Mouse (Mus musculus) MEL (cell line): ENCODE results near the gene Dnajc28. TPM values are rescaled to one million over a fixed set of nuclear protein-coding genes. Genes with fewer than 3 reads are reported as not detected.

Experiments
- DNase-seq: peaks from one replicate; pipeline ENCODE4 v3.0.0; 2011; ENCODE audit warnings: low read depth, low spot score
- H3K27ac ChIP-seq: 2 replicates; pipeline ENCODE4 v1.5.1; 2012; ENCODE audit warnings: low read depth, mild to moderate bottlenecking, control low read depth, low read length, moderate library complexity; ENCODE audit not compliant: control insufficient read depth
- H3K27me3 ChIP-seq, 2 experiments: fragments of 150-350 bp in 1 of 2; sonication (generic) in 1 of 2; 2 replicates each; pipeline ENCODE4 v1.6.1; 2012; ENCODE audit warnings: low read length in 2 of 2, mild to moderate bottlenecking in 2 of 2, improper control_type of control experiment in 1 of 2, moderate library complexity in 1 of 2; ENCODE audit not compliant: insufficient read depth in 2 of 2, control insufficient read depth in 1 of 2
- H3K36me3 ChIP-seq, 2 experiments: 2 replicates each; pipeline ENCODE4 v1.6.1; 2012 to 2014; ENCODE audit warnings: low read length in 2 of 2, improper control_type of control experiment in 1 of 2, inconsistent platforms in 1 of 2, mild to moderate bottlenecking in 1 of 2; ENCODE audit not compliant: insufficient read depth in 2 of 2, control insufficient read depth in 1 of 2
- H3K4me1 ChIP-seq, 2 experiments: fragments of 150-350 bp in 1 of 2; sonication (generic) in 1 of 2; 2 replicates each; pipeline ENCODE4 v1.6.1; 2012; ENCODE audit warnings: low read length in 2 of 2, improper control_type of control experiment in 1 of 2, mild to moderate bottlenecking in 1 of 2; ENCODE audit not compliant: insufficient read depth in 2 of 2, control insufficient read depth in 1 of 2
- H3K4me3 ChIP-seq, 2 experiments: fragments of 150-350 bp in 1 of 2; sonication (generic) in 1 of 2; 2 replicates each; pipeline ENCODE4 v1.5.1; 2012; ENCODE audit warnings: low read depth in 2 of 2, low read length in 2 of 2, mild to moderate bottlenecking in 2 of 2, moderate library complexity in 2 of 2, control low read depth in 1 of 2, improper control_type of control experiment in 1 of 2; ENCODE audit not compliant: control insufficient read depth in 1 of 2, insufficient read depth in 1 of 2
- H3K79me2 ChIP-seq: 2 replicates; pipeline ENCODE4 v1.6.1; 2012; ENCODE audit warnings: mild to moderate bottlenecking, low read length, moderate library complexity; ENCODE audit not compliant: control insufficient read depth, poor library complexity, insufficient read depth
- H3K9ac ChIP-seq: 2 replicates; pipeline ENCODE4 v1.6.1; 2012; ENCODE audit warnings: low read depth, mild to moderate bottlenecking, control low read depth, low read length, moderate library complexity; ENCODE audit not compliant: control insufficient read depth, poor library complexity, severe bottlenecking
- H3K9me3 ChIP-seq: fragments of 150-350 bp; sonication (generic); replicated peaks from 2 replicates; pipeline ENCODE4 v1.6.1; 2012; ENCODE audit warnings: mild to moderate bottlenecking, low read length, improper control_type of control experiment, moderate library complexity; ENCODE audit not compliant: insufficient read depth
- CHD2 ChIP-seq: IDR thresholded peaks from 2 replicates; pipeline ENCODE4 v1.6.1; 2011; ENCODE audit warnings: low read length, improper control_type of control experiment
- CTCF ChIP-seq, 3 experiments: IDR thresholded peaks in 2 of 3; conservative IDR thresholded peaks in 1 of 3; 2 replicates each; pipeline ENCODE4 v1.5.1; 2011 to 2012; ENCODE audit warnings: low read length in 3 of 3, low read depth in 2 of 3, mild to moderate bottlenecking in 2 of 3, improper control_type of control experiment in 1 of 3, inconsistent platforms in 1 of 3, mixed read lengths in 1 of 3, moderate library complexity in 1 of 3; ENCODE audit not compliant: control insufficient read depth in 1 of 3, insufficient read depth in 1 of 3, poor library complexity in 1 of 3, severe bottlenecking in 1 of 3
- E2F4 ChIP-seq: IDR thresholded peaks from 2 replicates; pipeline ENCODE4 v1.6.1; 2011; ENCODE audit warnings: low read depth, low read length, improper control_type of control experiment, borderline replicate concordance
- ELF1 ChIP-seq: IDR thresholded peaks from 2 replicates; pipeline ENCODE4 v1.6.1; 2014; ENCODE audit warnings: low read depth, mild to moderate bottlenecking, inconsistent platforms, low read length, improper control_type of control experiment, moderate library complexity
- ETS1 ChIP-seq: IDR thresholded peaks from 2 replicates; pipeline ENCODE4 v1.6.1; 2012; ENCODE audit warnings: low read depth, mild to moderate bottlenecking, inconsistent platforms, low read length, improper control_type of control experiment, moderate library complexity
- HCFC1 ChIP-seq: IDR thresholded peaks from 2 replicates; pipeline ENCODE4 v1.6.1; 2012; ENCODE audit warnings: low read depth, mild to moderate bottlenecking, inconsistent platforms, low read length, improper control_type of control experiment, moderate library complexity
- KAT2A ChIP-seq: conservative IDR thresholded peaks from 2 replicates; pipeline ENCODE4 v1.6.1; 2012; ENCODE audit warnings: low read depth, low read length, improper control_type of control experiment, inconsistent platforms
- MAFK ChIP-seq: IDR thresholded peaks from 2 replicates; pipeline ENCODE4 v1.6.1; 2011; ENCODE audit warnings: low read depth, mild to moderate bottlenecking, low read length, improper control_type of control experiment, borderline replicate concordance
- MAX ChIP-seq: IDR thresholded peaks from 2 replicates; pipeline ENCODE4 v1.6.1; 2011; ENCODE audit warnings: low read length, improper control_type of control experiment
- MAZ ChIP-seq: IDR thresholded peaks from 2 replicates; pipeline ENCODE4 v1.6.1; 2012; ENCODE audit warnings: low read depth, mild to moderate bottlenecking, inconsistent platforms, low read length, improper control_type of control experiment
- MEF2A ChIP-seq: IDR thresholded peaks from 2 replicates; pipeline ENCODE4 v1.6.1; 2014; ENCODE audit warnings: low read depth, mild to moderate bottlenecking, inconsistent platforms, low read length, improper control_type of control experiment; ENCODE audit not compliant: poor library complexity, insufficient replicate concordance, severe bottlenecking; ENCODE audit errors: extremely low read depth
- MXI1 ChIP-seq: IDR thresholded peaks from 2 replicates; pipeline ENCODE4 v1.6.1; 2011; ENCODE audit warnings: mild to moderate bottlenecking, low read depth, low read length, improper control_type of control experiment
- MYB ChIP-seq: IDR thresholded peaks from 2 replicates; pipeline ENCODE4 v1.6.1; 2011; ENCODE audit warnings: mild to moderate bottlenecking, low read depth, low read length, improper control_type of control experiment
- MYC ChIP-seq: IDR thresholded peaks from 2 replicates; pipeline ENCODE4 v1.6.1; 2011; ENCODE audit warnings: low read depth, mild to moderate bottlenecking, low read length, improper control_type of control experiment, moderate library complexity
- NELFE ChIP-seq: IDR thresholded peaks from 2 replicates; pipeline ENCODE4 v1.6.1; 2011; ENCODE audit warnings: low read depth, low read length, improper control_type of control experiment
- NRF1 ChIP-seq: IDR thresholded peaks from 2 replicates; pipeline ENCODE4 v1.6.1; 2014; ENCODE audit warnings: low read depth, mild to moderate bottlenecking, inconsistent platforms, low read length, improper control_type of control experiment, moderate library complexity; ENCODE audit not compliant: poor library complexity, insufficient read depth, severe bottlenecking
- POLR2A ChIP-seq, 2 experiments: IDR thresholded peaks; 2 replicates each; pipeline ENCODE4 v1.6.1; 2011 to 2012; ENCODE audit warnings: low read length in 2 of 2, mild to moderate bottlenecking in 2 of 2, control low read depth in 1 of 2, improper control_type of control experiment in 1 of 2, low read depth in 1 of 2, moderate library complexity in 1 of 2; ENCODE audit not compliant: control insufficient read depth in 1 of 2, insufficient read depth in 1 of 2, poor library complexity in 1 of 2
- POLR2AphosphoS2 ChIP-seq: IDR thresholded peaks from 2 replicates; pipeline ENCODE4 v1.6.1; 2011; ENCODE audit warnings: low read length, improper control_type of control experiment
- POLR2AphosphoS5 ChIP-seq: IDR thresholded peaks from 2 replicates; pipeline ENCODE4 v1.6.1; 2012; ENCODE audit warnings: low read depth, borderline replicate concordance, mild to moderate bottlenecking, inconsistent platforms, low read length, moderate library complexity, mixed read lengths
- RAD21 ChIP-seq: IDR thresholded peaks from 2 replicates; pipeline ENCODE4 v1.6.1; 2011; ENCODE audit warnings: mild to moderate bottlenecking, low read depth, low read length, improper control_type of control experiment
- RCOR1 ChIP-seq: IDR thresholded peaks from 2 replicates; pipeline ENCODE4 v1.6.1; 2012; ENCODE audit warnings: low read depth, mild to moderate bottlenecking, inconsistent platforms, low read length, improper control_type of control experiment
- SIN3A ChIP-seq: IDR thresholded peaks from 2 replicates; pipeline ENCODE4 v1.6.1; 2012; ENCODE audit warnings: low read length, improper control_type of control experiment, inconsistent platforms
- SMC3 ChIP-seq: IDR thresholded peaks from 2 replicates; pipeline ENCODE4 v1.6.1; 2011; ENCODE audit warnings: low read depth, low read length, improper control_type of control experiment
- TAL1 ChIP-seq: IDR thresholded peaks from 2 replicates; pipeline ENCODE4 v1.6.1; 2012; ENCODE audit warnings: mild to moderate bottlenecking, inconsistent platforms, low read length, moderate library complexity, mixed read lengths
- TBP ChIP-seq: IDR thresholded peaks from 2 replicates; pipeline ENCODE4 v1.8.0; 2011; ENCODE audit warnings: low read depth, low read length, improper control_type of control experiment
- UBTF ChIP-seq: IDR thresholded peaks from 2 replicates; pipeline ENCODE4 v1.6.1; 2012; ENCODE audit warnings: low read depth, mild to moderate bottlenecking, inconsistent platforms, low read length, improper control_type of control experiment, moderate library complexity, borderline replicate concordance; ENCODE audit not compliant: insufficient read depth
- USF1 ChIP-seq: IDR thresholded peaks from 2 replicates; pipeline ENCODE4 v1.6.1; 2014; ENCODE audit warnings: low read depth, mild to moderate bottlenecking, inconsistent platforms, low read length, improper control_type of control experiment, moderate library complexity
- USF2 ChIP-seq, 2 experiments: IDR thresholded peaks; 2 replicates each; pipeline ENCODE4 v1.6.1; 2011 to 2012; ENCODE audit warnings: improper control_type of control experiment in 2 of 2, low read length in 2 of 2, borderline replicate concordance in 1 of 2, inconsistent platforms in 1 of 2, low read depth in 1 of 2, mild to moderate bottlenecking in 1 of 2; ENCODE audit not compliant: insufficient read depth in 1 of 2
- ZC3H11A ChIP-seq: IDR thresholded peaks from 2 replicates; pipeline ENCODE4 v1.6.1; 2012; ENCODE audit warnings: low read depth, mild to moderate bottlenecking, inconsistent platforms, low read length, improper control_type of control experiment
- ZMIZ1 ChIP-seq: IDR thresholded peaks from 2 replicates; pipeline ENCODE4 v1.6.1; 2012; ENCODE audit warnings: low read depth, mild to moderate bottlenecking, inconsistent platforms, low read length, improper control_type of control experiment, moderate library complexity
- ZNF384 ChIP-seq: IDR thresholded peaks from 2 replicates; pipeline ENCODE4 v1.6.1; 2012; ENCODE audit warnings: low read depth, mild to moderate bottlenecking, inconsistent platforms, low read length, improper control_type of control experiment
- polyA plus RNA-seq, 2 experiments: library from polyadenylated mRNA; stranded (reverse) in 1 of 2; unstranded in 1 of 2; fragments of >175 nt in 1 of 2; fragments of >200 nt in 1 of 2; gene quantifications; 2 replicates each; pipeline versions ENCODE4 v1.2.1 to v1.2.4; 2012; ENCODE audit warnings: low replicate concordance in 2 of 2, low read depth in 1 of 2; ENCODE audit not compliant: insufficient read length in 2 of 2, insufficient read depth in 1 of 2, missing spikeins in 1 of 2
- total RNA-seq: library from RNA; depleted of rRNA; stranded (reverse); fragments of 300-350 nt; gene quantifications from 2 replicates; pipeline ENCODE4 v1.2.3, GENCODE M21; 2012

Dnajc28 gene
- total and polyA plus RNA-seq, 3 experiments = 1.2 to 1.9 TPM; not detected in 1

DNA sequence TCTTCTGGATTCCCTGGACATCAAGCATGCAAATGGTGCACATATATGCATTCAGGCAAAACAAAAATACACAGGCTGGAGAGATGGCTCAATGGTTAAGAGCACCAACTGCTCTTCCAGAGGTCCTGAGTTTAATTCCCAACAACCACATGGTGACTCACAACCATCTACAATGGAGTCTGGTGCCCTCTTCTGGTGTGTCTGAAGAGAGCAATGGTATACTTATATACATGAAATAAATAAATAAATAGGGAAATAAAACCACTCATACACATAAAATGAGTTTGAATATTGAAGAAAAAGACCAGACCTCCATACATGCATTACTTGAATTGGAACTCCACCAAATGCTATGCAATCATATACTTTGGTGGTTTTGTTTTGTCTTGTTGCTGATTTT, 19.6 kb downstream of the Dnajc28 start:
- no peak overlapping the region for H3K9ac ChIP-seq
- TF ChIP-seq ZMIZ1 (no peak), NRF1 (no peak), SIN3A (no peak), RAD21 (peak; percentile 51), USF2 (IDR thresholded peaks at IDR 0.05; ENCODE audit: borderline replicate concordance in 1 of 2, insufficient read depth in 1 of 2, low read depth in 1 of 2, low read length in 2 of 2) (no peak), ELF1 (no peak), HCFC1 (no peak), E2F4 (no peak), MYC (no peak), MEF2A (no peak), MXI1 (no peak), MAZ (no peak), USF1 (no peak), SMC3 (peak; percentile 54), KAT2A (no peak), MAFK (no peak), ETS1 (no peak), POLR2AphosphoS5 (no peak), MYB (no peak), NELFE (no peak), POLR2A (IDR thresholded peaks at IDR 0.05; ENCODE audit: control insufficient read depth in 1 of 2, insufficient read depth in 1 of 2, low read depth in 1 of 2, low read length in 2 of 2, poor library complexity in 1 of 2) (no peak), MAX (no peak), RCOR1 (no peak), ZNF384 (no peak), TAL1 (no peak), CHD2 (no peak), CTCF (IDR thresholded peaks at IDR 0.05 in 2 of 3, conservative IDR thresholded peaks at IDR 0.05 in 1 of 3; ENCODE audit: control insufficient read depth in 1 of 3, insufficient read depth in 1 of 3, low read depth in 2 of 3, low read length in 3 of 3, poor library complexity in 1 of 3, severe bottlenecking in 1 of 3) (peak in 2 of 3 experiments; percentile 39 to 44; a peak in 4 of 6 replicates), UBTF (no peak), TBP (no peak), ZC3H11A (peak; percentile 49), POLR2AphosphoS2 (no peak)
- no peaks in the 10 kb centered on the region; the same call in 1 of the 2 replicates for H3K79me2 ChIP-seq
- peak; percentile 43 for DNase-seq
- H3K4me3 ChIP-seq = no peak overlapping the region
- no peak overlapping the region for H3K27ac ChIP-seq
- H3K4me1 ChIP-seq = no peaks in the 10 kb centered on the region
- H3K9me3 ChIP-seq = no peaks in the 10 kb centered on the region
- no peaks in the 10 kb centered on the region for H3K27me3 ChIP-seq
- no peaks in the 10 kb centered on the region for H3K36me3 ChIP-seq
